Mouse (Mus musculus) heart, adult 2 months (tissue): ENCODE data around the gene Gm11444. TPM values are rescaled to one million over a fixed set of nuclear protein-coding genes. Genes with fewer than 3 reads are reported as not detected.

Experiments
- DNase-seq, 2 experiments: peaks; one replicate each; pipeline ENCODE4 v3.0.0; 2021
- H3K27ac ChIP-seq: fragments of 200-600 bp; 2 replicates; pipeline ENCODE4 v1.8.1; 2022
- H3K27me3 ChIP-seq: fragments of 200-500 bp; 2 replicates; pipeline ENCODE4 v1.6.1; 2012; ENCODE audit warnings: mild to moderate bottlenecking, low read length, inconsistent platforms, mixed read lengths; ENCODE audit not compliant: control insufficient read depth, insufficient read depth
- H3K36me3 ChIP-seq: fragments of 200-500 bp; 2 replicates; pipeline ENCODE4 v1.6.1; 2012; ENCODE audit warnings: low read length, inconsistent platforms; ENCODE audit not compliant: control insufficient read depth, insufficient read depth
- H3K4me1 ChIP-seq: fragments of 200-500 bp; 2 replicates; pipeline ENCODE4 v1.6.1; 2011; ENCODE audit warnings: low read length; ENCODE audit not compliant: control insufficient read depth, insufficient read depth
- H3K4me3 ChIP-seq: fragments of 200-600 bp; 2 replicates; pipeline ENCODE4 v1.8.1; 2022
- H3K79me2 ChIP-seq: fragments of 200-500 bp; replicated peaks from 2 replicates; pipeline ENCODE4 v1.6.1; 2012; ENCODE audit warnings: mild to moderate bottlenecking, inconsistent platforms, low read length, moderate library complexity, mixed read lengths; ENCODE audit not compliant: control insufficient read depth, insufficient read depth
- H3K9ac ChIP-seq: fragments of 200-500 bp; 2 replicates; pipeline ENCODE4 v1.6.1; 2012; ENCODE audit warnings: low read depth, mild to moderate bottlenecking, control low read depth, inconsistent platforms, low read length, mixed read lengths
- CTCF ChIP-seq: fragments of 200-600 bp; IDR thresholded peaks from 2 replicates; pipeline ENCODE4 v1.8.1; 2022; ENCODE audit warnings: antibody characterized with exemption, mild to moderate bottlenecking, moderate library complexity
- EP300 ChIP-seq: fragments of 200-500 bp; IDR thresholded peaks from 2 replicates; pipeline ENCODE4 v1.6.1; 2011; ENCODE audit warnings: low read depth, low read length, control low read depth; ENCODE audit not compliant: insufficient read depth
- POLR2A ChIP-seq: fragments of 200-500 bp; IDR thresholded peaks from 2 replicates; pipeline ENCODE4 v1.6.1; 2011; ENCODE audit warnings: mild to moderate bottlenecking, low read depth, low read length, control low read depth; ENCODE audit not compliant: insufficient read depth
- WGBS: fragments of 180-500 bp; shearing (Covaris S2); methylation state at CpG from one replicate; pipeline ENCODE4 v1.1.7; 2018; 5-methylcytosine and 5-hydroxymethylcytosine counted together
- intact Hi-C: fragments of 180-260 bp; cut with DNase I; formaldehyde crosslinking; loops from one replicate; pipeline ENCODE4 v1.15.1; 2025
- polyA plus RNA-seq: library from polyadenylated mRNA; depleted of rRNA; stranded (reverse); fragments of >200 nt; gene quantifications from 2 replicates; pipeline ENCODE4 v1.2.3, GENCODE M21; 2012
- total RNA-seq, 2 experiments: library from RNA; stranded (reverse); gene quantifications; 2 replicates each; pipeline ENCODE4 v1.2.3; 2021

Gene Gm11444
- total and polyA plus RNA-seq, 3 experiments: not detected

- Histone ChIP-seq H3K4me1 (peaks cover 3% of the 10 kb centered on the region), H3K4me3 (peak overlapping the region; percentile 44), H3K27me3 (peaks cover 11% of the 10 kb centered on the region), H3K79me2 (no peaks in the 10 kb centered on the region), H3K9ac (peak overlapping the region; percentile 60), H3K27ac (peak overlapping the region; percentile 51), H3K36me3 (no peaks in the 10 kb centered on the region)
- DNase-seq: peak; percentile 80 to 83
- no peak for TF ChIP-seq EP300
- TF ChIP-seq POLR2A: no peak
- TF ChIP-seq CTCF: peak; percentile 86
- WGBS: under 1% methylated on average over 32 of the region's 32 CpGs
- intact Hi-C loops: loop anchor here (5.0 kb wide), 2 partner anchors 325 to 460 kb away; no protein-coding TSS in a partner anchor
Measured at GRCm38 (mm10) chr11:85841980-85842379, 8.2 kb downstream of the Gm11444 start.

- DNase-seq: no peak
- no peaks in the 10 kb centered on the region for H3K36me3 ChIP-seq
- H3K27me3 ChIP-seq: peaks cover 13% of the 10 kb centered on the region
- peak overlapping the region; percentile 44; the same call in 1 of the 2 replicates for H3K4me3 ChIP-seq
- H3K4me1 ChIP-seq: peaks cover 2% of the 10 kb centered on the region
- no peak overlapping the region; the same call in 1 of the 2 replicates for H3K27ac ChIP-seq
- H3K9ac ChIP-seq: no peak overlapping the region
- 0 out of 2 replicates have a peak, but pooled peaks have one; percentile 6 for TF ChIP-seq CTCF
- no peak for TF ChIP-seq POLR2A
- intact Hi-C loops: loop anchor here (5.0 kb wide), 2 partner anchors 324 to 459 kb away; no protein-coding TSS in a partner anchor
- WGBS: 49% methylated on average over 8 of the region's 8 CpGs
- no peaks in the 10 kb centered on the region for H3K79me2 ChIP-seq
Measured at GRCm38 (mm10) chr11:85841211-85841681, 8.9 kb downstream of the Gm11444 start.

GRCm38 (mm10) chr11:85840803-85841145 is 9.4 kb downstream of the Gm11444 start:
- Histone ChIP-seq H3K27ac (peak overlapping the region; percentile 26), H3K4me3 (no peak overlapping the region), H3K27me3 (peaks cover 15% of the 10 kb centered on the region), H3K36me3 (no peaks in the 10 kb centered on the region), H3K4me1 (peaks cover 2% of the 10 kb centered on the region), H3K79me2 (no peaks in the 10 kb centered on the region), H3K9ac (no peak overlapping the region)
- TF ChIP-seq EP300 (no peak), POLR2A (no peak), CTCF (no peak)
- intact Hi-C loops: loop anchor here (5.0 kb wide), 2 partner anchors 323 to 458 kb away; no protein-coding TSS in a partner anchor
- 42% methylated on average over 21 of the region's 21 CpGs for WGBS
- DNase-seq: no peak

- H3K9ac ChIP-seq: no peak overlapping the region
- no peak for TF ChIP-seq CTCF
- no peak for TF ChIP-seq EP300
- no peak for TF ChIP-seq POLR2A
- H3K27me3 ChIP-seq: peaks cover 16% of the 10 kb centered on the region
- DNase-seq: peak in 1 of 2 experiments; percentile 39
- no peaks in the 10 kb centered on the region for H3K36me3 ChIP-seq
- peaks cover 2% of the 10 kb centered on the region for H3K4me1 ChIP-seq
- intact Hi-C loops: loop anchor here (5.0 kb wide), 2 partner anchors 323 to 458 kb away; no protein-coding TSS in a partner anchor
- peak overlapping the region; percentile 26 for H3K27ac ChIP-seq
- WGBS: 58% methylated on average over 27 of the region's 27 CpGs
- H3K4me3 ChIP-seq: no peak overlapping the region
- H3K79me2 ChIP-seq: no peaks in the 10 kb centered on the region
Measured at GRCm38 (mm10) chr11:85840031-85840802, 9.9 kb downstream of the Gm11444 start.

GRCm38 (mm10) chr11:85839258-85840030 is 10.7 kb downstream of the Gm11444 start:
- H3K27ac ChIP-seq: peak overlapping the region; percentile 16
- intact Hi-C loops: loop anchor here (5.0 kb wide), 2 partner anchors 322 to 457 kb away; no protein-coding TSS in a partner anchor
- TF ChIP-seq CTCF: no peak
- no peak for TF ChIP-seq EP300
- no peak for TF ChIP-seq POLR2A
- DNase-seq: peak in 1 of 2 experiments; percentile 24
- no peaks in the 10 kb centered on the region for H3K79me2 ChIP-seq
- H3K4me3 ChIP-seq: no peak overlapping the region
- peaks cover 2% of the 10 kb centered on the region for H3K4me1 ChIP-seq
- peaks cover 16% of the 10 kb centered on the region for H3K27me3 ChIP-seq
- 72% methylated on average over 7 of the region's 7 CpGs for WGBS
- no peak overlapping the region for H3K9ac ChIP-seq
- no peaks in the 10 kb centered on the region for H3K36me3 ChIP-seq
